Mouse (Mus musculus) megakaryocyte, embryonic 14.5 days (primary cell): ENCODE data around the gene Irgc1.

Experiments
- FLI1 ChIP-seq: IDR thresholded peaks from 2 replicates; pipeline ENCODE4 v1.6.1; 2012; ENCODE audit warnings: low read length, inconsistent platforms, mixed read lengths
- GATA1 ChIP-seq: IDR thresholded peaks from 3 replicates; pipeline ENCODE4 v1.6.1; 2012; ENCODE audit warnings: mixed read lengths, low read length, inconsistent platforms, borderline replicate concordance

DNA sequence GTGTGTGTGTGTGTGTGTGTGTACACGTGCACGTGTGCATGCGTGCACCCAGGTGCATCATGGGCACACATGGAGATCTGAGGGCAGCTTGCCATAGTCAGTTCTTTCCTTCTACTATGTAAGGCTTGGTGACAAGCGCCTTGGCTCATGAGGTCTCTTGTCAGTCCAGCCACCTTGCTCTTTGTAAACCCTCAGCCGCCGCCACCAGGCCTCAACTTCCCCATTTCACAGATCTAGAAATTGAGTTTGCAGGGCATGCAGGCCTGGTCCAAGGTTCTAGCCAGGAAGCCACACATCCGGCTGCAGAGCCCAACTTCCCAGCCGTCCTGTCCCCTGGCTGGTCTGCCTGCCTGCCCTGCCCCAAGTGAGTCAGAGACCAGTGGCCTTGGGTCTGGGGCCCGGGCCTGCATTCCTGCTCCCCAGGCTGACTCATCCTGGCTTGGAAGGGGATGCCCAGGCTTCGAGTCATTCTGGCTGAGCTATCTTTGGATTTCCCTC is 65.0 kb downstream of the Irgc1 start:
- TF ChIP-seq GATA1 (no peak), FLI1 (no peak)
